Mouse (Mus musculus) spleen, adult 2 months (tissue): ENCODE data around the gene Ap4s1.

Experiments
- CTCF ChIP-seq: fragments of 200-500 bp; IDR thresholded peaks from 2 replicates; pipeline ENCODE4 v1.5.1; 2011; ENCODE audit warnings: mild to moderate bottlenecking, inconsistent platforms; ENCODE audit not compliant: insufficient read depth, insufficient read length, insufficient replicate concordance; ENCODE audit errors: extremely low read depth
- POLR2A ChIP-seq: fragments of 200-500 bp; IDR thresholded peaks from 2 replicates; pipeline ENCODE4 v1.6.1; 2011; ENCODE audit warnings: low read depth, low read length, inconsistent platforms

DNA sequence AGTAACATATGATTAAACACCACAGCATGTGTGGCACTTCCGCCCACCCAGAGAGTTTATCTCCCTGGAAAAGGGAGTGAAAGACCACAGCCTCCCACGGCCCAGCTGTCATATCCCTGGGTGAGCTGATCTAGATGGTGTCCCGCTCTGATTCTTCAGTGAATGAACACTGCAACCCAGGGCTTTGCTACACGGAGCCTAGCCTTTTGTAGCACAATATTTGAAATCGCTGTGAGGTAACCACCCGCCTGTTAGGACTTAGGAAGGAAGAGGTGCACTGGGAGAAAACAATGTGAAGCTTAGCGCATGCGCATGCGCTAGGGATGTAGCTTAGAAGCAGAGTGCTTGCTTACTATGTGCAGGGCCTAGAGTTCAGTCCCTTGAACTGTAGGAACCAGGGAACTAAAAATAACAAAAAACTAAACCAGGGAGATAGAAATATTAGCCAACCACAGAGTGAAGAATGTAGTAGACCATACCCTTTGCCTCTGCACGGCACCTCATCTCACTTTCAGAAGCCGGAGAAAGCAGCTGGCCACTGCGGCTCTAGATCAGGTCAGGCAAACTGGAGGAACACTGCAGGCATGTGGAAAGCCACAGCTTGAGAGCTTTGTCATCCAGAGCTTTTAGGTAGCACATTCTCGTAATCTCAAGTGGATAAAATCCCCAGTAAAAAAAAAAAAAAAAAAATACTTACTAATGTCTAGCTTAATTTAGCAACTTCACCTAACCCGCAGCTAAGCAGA is 18.3 kb downstream of the Ap4s1 start:
- TF ChIP-seq CTCF (no peak), POLR2A (no peak)
